Mouse (Mus musculus) left cerebral cortex, adult 8-10 months (tissue): ENCODE measurements around the gene Dntt. TPM values are rescaled to one million over a fixed set of nuclear protein-coding genes. Genes with fewer than 3 reads are reported as not detected.
A peak's percentile ranks its signal among the peaks of the same experiment; 100 is the strongest.

Experiments
- DNase-seq, 2 experiments: peaks; one replicate each; pipeline ENCODE4 v3.0.0; 2022; ENCODE audit warnings: low spot score in 2 of 2
- total RNA-seq, 4 experiments: library from RNA; stranded (reverse); gene quantifications; 2 replicates each; pipeline ENCODE4 v1.2.4; 2022

The Dntt gene
- not detected for total RNA-seq

DNA sequence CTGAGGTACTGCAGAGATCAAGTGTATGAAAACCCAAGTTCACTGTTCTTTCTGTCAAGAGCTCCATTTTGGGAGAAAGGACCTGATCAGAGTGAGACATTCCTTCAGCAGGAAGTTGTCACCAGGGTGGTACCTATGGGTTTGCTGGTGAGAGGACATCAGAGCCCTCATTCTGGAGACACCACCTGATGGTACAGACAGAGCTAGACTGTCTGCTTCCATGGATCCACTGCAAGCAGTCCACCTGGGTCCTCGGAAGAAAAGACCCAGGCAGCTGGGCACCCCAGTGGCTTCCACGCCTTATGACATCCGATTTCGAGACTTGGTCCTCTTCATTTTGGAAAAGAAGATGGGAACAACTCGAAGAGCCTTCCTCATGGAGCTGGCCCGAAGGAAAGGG is at the start of gene Dntt:
Dntt (plus strand) TSS at position 57 of the 400 bp plus-strand sequence.
- DNase-seq, result no peak

DNA sequence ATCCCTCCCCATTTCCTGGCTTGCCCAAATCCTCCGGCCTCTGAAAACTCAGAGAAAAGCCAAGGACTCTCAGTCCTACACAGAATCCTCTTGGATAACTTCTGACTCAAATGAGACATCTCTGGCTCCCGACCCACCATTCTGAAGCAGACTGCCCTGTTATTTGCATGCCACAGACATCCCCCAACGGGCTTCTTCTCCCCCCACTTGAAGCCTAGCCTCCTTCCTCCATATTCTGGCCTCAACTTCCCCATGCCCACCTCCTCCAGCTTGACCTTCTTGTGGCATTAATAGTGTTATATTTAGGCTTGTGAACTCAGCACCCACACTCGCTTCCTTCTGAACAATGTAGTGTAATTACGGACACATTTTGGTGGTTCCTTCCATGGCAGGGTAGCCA is 48.4 kb upstream of the Dntt start:
- no peak for DNase-seq

DNA sequence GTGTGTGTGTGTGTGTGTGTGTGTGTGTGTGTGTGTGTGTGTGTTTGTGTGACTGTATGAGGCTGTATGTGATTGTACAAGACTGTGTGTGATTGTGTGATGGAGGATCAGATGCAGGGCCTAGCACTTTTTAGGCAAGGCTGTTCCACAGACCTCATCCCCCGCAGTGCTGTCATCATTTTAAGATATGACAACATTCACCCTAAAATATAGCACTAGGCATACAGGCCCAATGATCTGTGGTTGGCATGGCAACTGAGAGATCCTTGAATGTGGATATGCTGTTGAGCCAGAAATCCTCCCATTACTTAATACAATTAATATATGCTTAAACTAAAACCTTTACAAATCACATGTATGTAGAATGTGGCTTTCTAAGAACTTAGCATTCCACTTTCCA is 44.5 kb upstream of the Dntt start:
- DNase-seq, result no peak

DNA sequence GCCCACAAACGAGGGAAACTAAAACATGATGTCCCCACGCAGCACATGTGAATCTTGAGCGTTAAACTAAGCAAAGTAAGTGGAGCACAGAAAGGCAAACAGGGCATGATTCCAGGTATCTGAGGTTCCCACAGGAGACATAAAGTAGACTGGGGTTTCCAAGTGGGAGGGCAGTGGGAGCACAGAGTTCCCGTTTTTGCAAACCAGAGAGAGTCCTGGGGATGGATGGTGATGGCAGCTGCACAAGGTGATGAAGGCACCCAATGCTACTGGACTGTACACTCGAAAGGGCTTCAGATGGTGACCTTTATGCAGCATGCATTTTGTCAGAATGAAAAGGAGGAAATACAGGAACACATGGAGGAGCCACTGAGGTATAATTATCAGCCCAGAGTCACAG is 40.2 kb upstream of the Dntt start:
- no peak for DNase-seq

DNA sequence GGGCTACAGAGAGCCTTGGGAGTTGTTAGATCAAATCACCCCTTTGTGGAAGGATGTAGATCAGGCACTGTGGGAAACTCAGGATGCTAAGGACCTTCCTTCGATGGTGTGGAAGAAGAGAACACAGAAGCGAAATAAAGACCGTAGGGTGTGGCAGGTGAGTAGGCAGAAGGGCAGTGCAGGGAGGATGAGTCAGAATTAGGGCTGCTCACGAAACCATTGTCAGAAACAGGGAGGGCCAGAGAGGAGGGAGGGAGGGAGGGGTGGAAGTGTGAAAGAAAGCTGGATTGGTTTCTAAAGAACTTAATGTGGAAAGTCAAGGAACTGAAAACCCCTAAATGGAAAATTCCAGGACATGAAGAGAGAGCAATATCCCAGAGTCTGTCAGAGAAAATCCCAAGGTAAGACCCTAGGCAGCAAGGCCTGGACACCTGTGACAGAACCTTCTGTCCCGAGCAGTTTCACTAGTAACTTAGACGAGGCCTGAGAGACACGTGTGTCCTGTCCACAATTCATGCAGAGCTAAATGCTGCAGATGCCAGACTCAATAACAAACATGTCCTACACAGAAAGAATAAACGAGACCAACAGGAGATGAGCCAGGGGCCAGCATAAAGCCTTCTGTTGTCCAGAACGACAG is 39.0 kb upstream of the Dntt start:
- no peak for DNase-seq

DNA sequence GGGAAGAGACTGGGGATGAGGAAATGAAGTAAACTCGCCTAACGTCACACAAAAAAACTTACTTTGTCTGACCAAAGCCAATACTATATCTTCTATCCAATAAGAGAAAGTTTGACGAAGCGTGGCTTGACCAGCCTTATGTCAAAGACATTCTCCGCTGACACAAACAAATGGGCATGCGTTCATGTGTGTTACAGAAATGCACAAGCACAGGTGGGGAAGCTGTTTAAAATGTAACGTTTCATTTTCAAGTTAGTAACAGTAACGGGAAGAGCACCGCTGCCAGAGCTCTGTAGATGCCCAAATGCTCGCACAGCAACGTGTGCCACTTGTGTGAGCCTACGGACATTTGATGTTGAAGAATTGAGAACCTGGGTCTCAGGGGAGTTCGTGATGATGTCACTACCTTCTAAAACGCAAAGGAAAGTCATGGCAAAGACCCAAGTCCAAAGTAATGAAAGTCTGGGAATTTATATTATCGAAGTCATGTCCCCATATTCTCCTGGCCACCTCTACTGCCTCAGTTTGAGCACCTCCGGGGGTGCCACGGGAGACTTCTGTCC is 38.2 kb upstream of the Dntt start:
- no peak for DNase-seq

DNA sequence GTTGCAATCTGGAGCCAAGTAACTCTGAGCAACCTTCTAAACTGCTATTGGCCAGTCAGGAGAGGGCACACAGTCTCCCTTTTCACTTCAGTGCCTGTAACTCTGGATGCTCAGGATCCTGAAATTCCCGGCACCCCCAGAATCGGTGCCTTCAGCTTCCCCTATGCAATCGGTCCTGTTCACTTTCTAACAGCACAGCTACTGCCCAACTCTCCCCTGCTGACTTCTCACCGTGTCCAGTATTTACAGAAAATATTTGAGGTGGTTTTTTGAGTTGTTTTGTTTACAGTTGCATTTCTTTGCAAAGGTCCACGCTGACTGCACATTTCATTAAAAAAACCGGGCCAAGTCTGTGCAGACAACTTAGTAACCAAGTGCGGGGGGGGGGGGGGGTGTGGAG is 37.4 kb upstream of the Dntt start:
- no peak for DNase-seq

DNA sequence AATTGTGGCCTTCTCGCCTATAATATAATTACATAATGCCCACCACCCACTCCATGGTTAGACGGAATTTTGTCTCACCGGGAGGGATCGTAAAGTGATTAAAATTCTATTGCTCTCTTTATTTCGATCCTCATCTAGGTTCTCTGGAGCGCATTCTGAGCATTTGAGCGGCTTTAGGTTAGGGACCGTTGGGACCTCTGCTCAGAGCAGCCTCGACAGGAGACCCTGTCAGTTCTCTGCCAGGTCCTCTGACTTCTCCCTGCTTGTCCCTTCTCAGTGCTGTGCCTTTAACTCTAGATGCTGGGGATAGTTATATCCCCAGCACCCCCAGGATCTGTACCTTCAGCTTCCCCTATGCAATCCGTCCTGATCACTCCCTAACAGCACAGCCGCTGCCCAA is 37.0 kb upstream of the Dntt start:
- no peak for DNase-seq

DNA sequence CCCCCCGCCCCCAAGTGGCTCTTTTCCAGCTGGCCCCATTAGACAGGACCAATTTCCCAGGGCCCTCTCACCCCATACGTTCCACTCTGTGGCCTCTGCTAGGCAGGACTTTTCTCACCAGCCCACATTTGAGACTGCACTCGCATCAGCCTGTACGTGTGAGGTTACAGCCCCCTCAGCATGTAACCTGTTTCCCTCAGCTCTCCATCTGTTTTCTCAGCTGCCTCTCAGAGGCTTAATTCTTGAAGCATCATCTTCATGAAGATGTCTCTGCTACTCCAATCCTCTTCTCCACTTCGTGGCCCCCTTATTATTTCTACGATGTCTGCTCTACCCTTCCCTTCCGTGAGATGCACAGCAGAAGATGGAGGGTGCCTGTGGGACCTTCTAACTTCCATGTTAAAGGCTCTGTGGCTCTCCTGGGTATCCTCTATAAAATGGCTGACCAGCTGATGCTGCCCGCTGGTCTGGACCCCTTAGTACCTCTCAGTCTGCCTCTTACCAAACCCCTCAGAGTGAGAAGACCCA is 36.5 kb upstream of the Dntt start:
- DNase-seq, result peak in 1 of 2 experiments; percentile 19

DNA sequence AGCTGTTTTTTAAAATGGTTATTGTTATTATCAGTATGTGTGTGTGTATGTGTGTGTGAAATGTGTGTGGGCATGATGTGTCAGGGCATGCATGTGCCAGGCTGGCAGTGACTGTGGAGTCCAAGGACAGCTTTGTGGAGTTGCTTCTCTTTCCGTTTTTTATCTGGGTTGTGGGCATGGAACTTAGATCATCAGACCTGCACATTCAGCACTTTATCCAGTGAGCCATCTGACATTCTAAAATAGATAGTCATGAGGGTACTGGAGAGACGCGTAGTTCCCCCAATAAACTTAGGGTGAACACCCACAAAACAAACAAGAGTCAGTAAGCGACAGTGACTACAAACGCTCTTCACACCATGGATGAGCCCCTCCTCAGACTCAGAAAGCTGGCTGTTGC is 35.7 kb upstream of the Dntt start:
- DNase-seq, result no peak

DNA sequence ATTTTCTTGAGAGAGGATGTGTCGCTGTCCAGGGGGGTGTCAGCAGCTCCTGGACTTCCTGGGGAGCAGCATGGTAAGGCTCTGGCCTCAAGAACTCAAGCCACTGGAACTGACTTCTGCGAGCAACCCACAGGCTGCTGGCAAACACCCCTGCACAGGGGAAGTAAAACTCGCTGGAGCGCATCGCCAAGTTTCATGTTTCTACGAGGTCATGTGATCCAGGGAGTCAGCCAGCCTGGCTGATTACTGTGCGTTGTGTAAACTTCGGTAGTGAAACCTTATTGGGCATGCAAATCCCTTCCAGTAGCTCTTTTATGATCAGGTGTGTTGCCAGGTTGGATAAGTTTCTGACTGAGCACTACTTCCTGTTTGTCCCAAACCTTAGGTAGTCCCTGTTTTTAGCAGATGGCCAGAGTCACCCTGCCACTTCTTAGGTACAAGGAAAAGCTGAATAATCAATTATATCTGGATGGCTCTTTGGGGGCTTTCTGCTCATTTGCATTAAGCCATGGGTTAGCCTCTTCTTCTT is 35.0 kb upstream of the Dntt start, which contains the start of gene Blnk:
Blnk (minus strand) TSS at position 479 of the 529 bp plus-strand sequence.
- peak in 1 of 2 experiments; percentile 38 for DNase-seq

DNA sequence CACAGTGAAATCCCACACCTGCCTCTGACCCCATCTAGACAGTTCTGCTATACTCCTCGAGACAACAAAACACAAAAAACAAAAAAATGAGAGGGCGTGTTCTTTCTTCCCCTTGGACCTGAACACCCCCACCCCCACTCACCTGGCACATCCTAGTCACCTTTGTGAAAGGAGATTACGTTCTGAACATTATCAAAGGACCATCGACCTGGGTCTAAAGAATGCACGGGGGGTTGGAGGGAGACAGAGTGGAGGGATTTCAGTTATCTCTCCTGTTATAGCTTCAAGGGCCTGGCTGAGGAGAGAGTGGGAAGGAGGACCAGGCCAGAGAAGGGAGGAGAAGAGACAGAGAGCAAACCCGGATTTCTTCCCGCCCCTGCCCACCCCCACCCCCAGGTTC is 34.2 kb upstream of the Dntt start:
- DNase-seq, result no peak

DNA sequence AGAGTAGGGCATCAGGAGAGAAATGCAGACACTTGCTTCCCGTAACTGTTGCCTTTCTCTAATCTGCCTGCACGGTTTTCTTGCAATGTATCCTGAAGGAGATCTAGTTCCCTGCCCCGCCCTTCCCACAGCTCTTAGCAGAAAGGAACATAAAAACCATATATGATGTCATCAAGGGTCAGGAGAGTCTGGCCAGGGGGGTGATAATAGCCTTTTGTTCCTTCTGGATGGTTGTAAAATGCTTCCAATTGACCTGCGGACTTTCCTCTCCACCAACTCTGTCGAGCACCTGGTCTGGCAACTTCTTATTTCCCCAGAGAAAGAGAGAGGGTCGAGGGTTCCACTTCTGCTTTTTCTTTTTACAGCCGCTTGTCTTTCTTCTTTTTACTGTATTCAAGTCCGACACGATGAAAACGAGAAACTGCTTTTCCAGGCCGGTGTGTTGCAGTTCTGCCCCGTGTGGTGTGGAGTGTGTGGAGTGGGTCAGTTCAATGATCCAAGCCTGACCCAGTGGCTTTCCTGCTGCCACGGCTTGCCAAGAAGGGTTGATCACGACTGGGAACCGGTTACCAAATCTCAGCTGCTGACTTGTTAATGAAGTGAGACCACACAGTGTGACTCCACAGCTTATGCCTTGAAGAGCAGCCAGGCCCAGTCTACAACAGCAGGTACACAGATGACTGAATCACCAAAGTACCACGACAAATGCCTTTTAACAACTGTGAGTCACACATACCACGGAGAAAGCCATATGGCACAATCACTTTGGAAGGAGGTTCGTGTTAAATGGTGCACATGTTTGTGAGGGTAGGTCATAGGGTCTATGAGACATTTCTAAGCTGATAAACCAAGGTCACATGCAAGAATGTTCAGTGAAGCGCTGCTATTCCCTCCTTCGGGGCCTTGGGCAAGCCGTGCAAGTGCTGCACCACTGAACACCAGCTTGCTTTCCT is 33.4 kb upstream of the Dntt start:
- DNase-seq, result peak in 1 of 2 experiments; percentile 45

DNA sequence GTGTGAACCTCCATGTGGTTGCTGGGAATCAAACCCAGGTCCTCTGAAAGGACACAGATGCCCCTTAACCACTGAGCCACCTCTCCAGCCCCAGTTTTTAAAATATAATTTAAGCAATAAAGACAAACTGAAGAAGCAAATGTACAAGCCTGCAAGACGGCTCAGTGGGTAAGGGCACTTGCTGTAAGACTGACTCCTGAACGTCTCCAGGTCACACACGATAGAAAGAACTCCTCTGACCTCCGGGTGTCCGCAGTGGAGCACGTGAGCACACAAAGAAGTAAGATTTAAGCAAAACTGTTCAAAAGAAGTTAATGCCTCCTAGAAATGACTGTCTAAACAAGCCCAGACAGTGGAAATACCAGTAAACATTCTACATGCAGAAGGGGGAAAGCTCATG is 32.4 kb upstream of the Dntt start:
- no peak for DNase-seq

DNA sequence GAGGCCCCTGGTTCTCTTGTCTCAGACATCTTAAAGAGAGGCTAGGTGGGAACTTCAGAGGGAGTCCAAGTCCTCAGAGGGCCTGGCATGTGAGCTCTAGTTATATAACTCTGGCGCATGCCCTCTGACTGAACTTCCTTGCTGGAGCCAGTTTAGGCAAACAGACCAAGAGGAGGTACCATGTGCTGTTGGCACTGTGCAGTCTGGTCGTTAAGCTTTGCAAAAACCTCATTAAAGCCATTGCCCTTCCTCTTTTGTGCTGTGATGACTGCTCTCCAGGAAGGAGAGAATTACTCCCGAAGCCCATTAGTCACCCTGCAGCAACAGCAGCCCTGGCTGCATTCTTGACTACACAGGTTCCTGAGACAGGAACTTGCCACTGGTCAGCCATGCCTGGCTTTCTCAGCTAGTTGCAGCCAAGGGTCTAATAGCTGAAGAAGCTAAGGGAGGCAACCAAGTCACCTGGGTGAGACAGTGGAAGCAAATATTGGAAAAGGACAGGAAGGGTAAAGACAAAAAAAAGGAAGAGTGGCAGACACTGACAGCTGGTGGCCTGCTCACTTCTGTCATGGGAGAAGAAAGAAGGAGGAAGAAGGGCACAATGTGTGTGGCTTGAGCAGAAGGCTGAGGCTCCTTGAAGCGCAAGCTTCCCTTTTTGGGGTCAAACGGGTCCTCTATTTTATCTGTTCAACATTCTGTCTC is 30.5 kb upstream of the Dntt start:
- DNase-seq, result no peak

DNA sequence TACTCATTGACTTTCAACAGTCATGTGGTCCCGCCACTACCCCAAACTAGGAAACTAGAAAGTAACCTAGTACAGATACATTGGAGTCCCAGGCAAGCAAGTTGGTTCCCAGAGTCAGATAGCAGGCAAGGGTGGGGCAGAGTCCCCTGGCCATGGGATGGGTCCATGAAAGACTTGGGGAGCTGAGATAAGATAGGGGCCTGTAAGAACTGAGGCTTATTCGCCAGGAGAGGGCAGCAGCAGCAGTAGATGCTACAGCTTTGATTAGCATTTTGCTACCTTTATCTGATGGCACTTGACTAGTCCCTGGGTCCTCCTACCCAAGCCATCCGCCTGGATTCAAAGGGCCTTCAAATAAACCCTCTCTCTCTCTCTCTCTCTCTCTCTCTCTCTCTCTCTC is 29.5 kb upstream of the Dntt start:
- DNase-seq, result no peak

DNA sequence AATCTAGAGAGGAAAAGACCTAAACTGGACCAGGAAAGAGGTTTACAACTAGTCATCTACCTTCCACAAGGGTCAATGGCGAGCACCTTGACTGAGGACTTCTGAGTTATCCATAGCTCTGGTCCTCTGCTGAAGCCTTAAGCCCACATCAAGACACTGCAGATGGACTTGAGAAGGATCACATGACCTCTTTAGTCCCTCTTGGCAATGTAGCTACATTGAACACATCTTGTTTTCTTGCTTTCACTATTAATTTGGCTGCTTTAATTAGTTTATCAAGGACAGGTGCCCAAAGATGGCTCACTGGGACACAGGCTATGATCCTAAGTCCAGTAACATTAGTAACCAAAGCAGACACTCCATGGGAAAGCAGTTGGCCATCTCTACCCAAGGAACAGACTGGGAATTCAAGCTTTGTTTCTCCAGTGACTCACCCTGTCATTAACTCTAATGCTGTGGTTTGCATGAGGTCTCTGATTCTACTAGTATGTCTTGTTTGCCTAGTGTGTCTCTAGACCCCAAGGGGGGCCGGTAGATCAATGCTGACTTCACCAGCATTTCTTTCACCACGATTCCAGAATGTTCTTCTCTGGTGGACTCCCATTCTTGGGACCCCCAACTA is 25.3 kb upstream of the Dntt start:
- no peak for DNase-seq

DNA sequence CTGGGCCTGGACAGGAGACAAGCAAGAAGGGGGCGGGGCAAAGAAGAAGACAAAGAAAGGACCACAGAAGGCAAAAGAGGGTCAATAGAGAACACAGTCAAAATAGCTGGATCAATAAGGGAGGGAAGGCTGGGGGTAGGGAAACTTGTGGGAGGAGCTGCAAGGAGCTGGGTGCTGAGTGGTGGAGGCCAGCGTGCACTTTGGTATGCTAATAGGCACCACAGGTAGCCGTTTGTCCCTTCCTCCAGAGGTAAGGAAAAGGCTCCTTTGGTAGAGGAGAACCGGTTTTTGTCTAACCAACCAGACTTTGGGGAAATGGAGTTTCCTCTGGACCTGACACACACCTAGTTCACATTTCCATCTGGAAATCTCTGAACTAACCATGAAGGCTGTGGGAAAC is 22.5 kb upstream of the Dntt start:
- no peak for DNase-seq

DNA sequence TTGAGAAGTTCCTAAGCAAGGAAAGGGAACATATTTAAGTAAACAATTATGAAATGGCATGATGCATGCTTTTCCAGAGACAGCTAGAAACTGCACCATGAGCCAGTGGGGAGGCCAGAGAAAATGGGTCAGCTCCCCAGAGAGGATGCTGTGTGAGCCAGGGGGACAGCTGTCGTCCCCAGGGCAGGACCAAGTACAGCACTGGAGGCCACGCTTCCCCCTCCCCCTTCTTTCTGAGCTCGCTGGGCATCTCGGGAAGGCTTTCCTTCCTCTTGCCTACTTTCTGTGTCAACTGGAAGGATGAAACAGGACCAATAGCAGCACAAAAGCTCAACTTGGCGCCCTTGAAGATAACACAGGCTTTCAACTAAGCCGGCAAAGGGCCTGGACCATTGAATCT is 21.7 kb upstream of the Dntt start:
- no peak for DNase-seq

DNA sequence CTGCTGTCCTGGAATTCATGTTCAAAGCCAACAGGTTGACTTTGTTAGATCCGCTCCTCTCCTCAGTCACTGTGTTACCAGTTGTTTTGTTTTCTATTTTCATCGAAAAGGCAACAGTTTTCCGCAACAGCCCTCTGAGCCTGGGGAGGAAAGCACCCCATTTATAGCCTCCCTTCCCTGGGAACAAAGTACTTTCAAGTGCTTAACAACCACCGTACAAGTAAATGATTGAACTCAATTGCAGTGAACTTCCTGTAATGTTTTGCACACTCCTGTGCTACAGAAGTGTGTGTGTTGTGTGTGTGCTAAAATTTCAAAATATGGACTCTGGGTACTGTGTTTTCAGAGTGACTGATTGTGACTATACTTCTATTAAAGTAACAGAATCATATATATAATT is 21.3 kb upstream of the Dntt start:
- DNase-seq, result no peak
